Mouse (Mus musculus): Measurements from ENCODE around the gene Yars2. TPM values are rescaled to one million over a fixed set of nuclear protein-coding genes. Genes with fewer than 3 reads are reported as not detected.

Gene Yars2
- polyA plus RNA-seq, 2 experiments from 2014 or later = 2.9 to 6.2 TPM

Other genes starting within 250 kb of the Yars2 start
- gene Pkp2, start 89.6 kb upstream of the Yars2 start, polyA plus RNA-seq (2017; shearing (Covaris generic)) = under 1 TPM; 0.15 to 0.27 TPM
- 10 to 100 TPM; 52.8 to 56.9 TPM for gene Dnm1l, start 56.0 kb downstream of the Yars2 start, polyA plus RNA-seq (2017; shearing (Covaris generic))